Mouse (Mus musculus) liver, embryonic 14.5 days (tissue): ENCODE results near the gene Zbtb43. TPM values are rescaled to one million over a fixed set of nuclear protein-coding genes. Genes with fewer than 3 reads are reported as not detected.

Experiments used
- ATAC-seq: fragments of 200-750 bp; cut with Nextera tagmentation; 2 replicates; pipeline ENCODE4 v1.8.0; 2017; ENCODE audit warnings: moderate number of reproducible peaks, mild to moderate bottlenecking, moderate library complexity; ENCODE audit not compliant: insufficient read depth
- DNase-seq, 3 experiments: peaks; one replicate each; pipeline ENCODE4 v3.0.0-alpha.2; 2012 to 2013; ENCODE audit warnings: low read depth in 3 of 3, low spot score in 3 of 3
- H3K27ac ChIP-seq: fragments of 300-500 bp; sonication (generic); 2 replicates; pipeline ENCODE4 v1.5.1; 2014; ENCODE audit warnings: moderate library complexity, mild to moderate bottlenecking, control low read depth, inconsistent platforms
- H3K27me3 ChIP-seq: fragments of 300-500 bp; sonication (generic); 2 replicates; pipeline ENCODE4 v1.6.1; 2014; ENCODE audit warnings: mild to moderate bottlenecking, low read length, moderate library complexity; ENCODE audit not compliant: control insufficient read depth, insufficient read depth
- H3K36me3 ChIP-seq: fragments of 300-500 bp; sonication (generic); replicated peaks from 2 replicates; pipeline ENCODE4 v1.6.1; 2014; ENCODE audit warnings: low read depth; ENCODE audit not compliant: control insufficient read depth, insufficient read depth
- H3K4me1 ChIP-seq, 2 experiments: fragments of 200-500 bp in 1 of 2; fragments of 300-500 bp in 1 of 2; sonication (generic) in 1 of 2; replicated peaks; 2 replicates each; pipeline ENCODE4 v1.6.1; 2012 to 2014; ENCODE audit warnings: antibody characterized with exemption in 1 of 2, inconsistent platforms in 1 of 2, low read length in 1 of 2; ENCODE audit not compliant: control insufficient read depth in 2 of 2, insufficient read depth in 2 of 2
- H3K4me2 ChIP-seq: fragments of 300-500 bp; sonication (generic); 2 replicates; pipeline ENCODE4 v1.6.1; 2014; ENCODE audit warnings: low read depth, mild to moderate bottlenecking, control low read depth, moderate library complexity
- H3K4me3 ChIP-seq, 2 experiments: fragments of 200-500 bp in 1 of 2; fragments of 300-500 bp in 1 of 2; sonication (generic) in 1 of 2; 2 replicates each; pipeline ENCODE4 v1.5.1; 2012 to 2014; ENCODE audit warnings: low read depth in 2 of 2, low read length in 2 of 2, mild to moderate bottlenecking in 2 of 2, control low read depth in 1 of 2, inconsistent platforms in 1 of 2, moderate library complexity in 1 of 2; ENCODE audit not compliant: insufficient read depth in 1 of 2
- H3K9ac ChIP-seq: fragments of 300-500 bp; sonication (generic); replicated peaks from 2 replicates; pipeline ENCODE4 v1.6.1; 2014; ENCODE audit warnings: mild to moderate bottlenecking, control low read depth, moderate library complexity
- H3K9me3 ChIP-seq: fragments of 300-500 bp; sonication (generic); 2 replicates; pipeline ENCODE4 v1.6.1; 2016; ENCODE audit warnings: low read length, mixed read lengths; ENCODE audit not compliant: control insufficient read depth
- CTCF ChIP-seq: IDR thresholded peaks from 2 replicates; pipeline ENCODE4 v1.5.1; 2016; ENCODE audit warnings: antibody characterized with exemption, low read depth, control low read depth
- EP300 ChIP-seq: IDR thresholded peaks from 2 replicates; pipeline ENCODE4 v1.6.1; 2016; ENCODE audit warnings: antibody characterized with exemption, low read depth
- WGBS: fragments of 180-500 bp; shearing (Covaris S2); extraction: QIAGEN DNeasy Blood & Tissue Kit; methylation state at CpG from one replicate; pipeline ENCODE4 v1.1.7; 2014; ENCODE audit not compliant: insufficient replicate concordance; 5-methylcytosine and 5-hydroxymethylcytosine counted together
- polyA plus RNA-seq, 2 experiments: library from polyadenylated mRNA; depleted of rRNA in 1 of 2; stranded (reverse) in 1 of 2; unstranded in 1 of 2; fragments of >200 nt; fragmentation: Nextera tagmentation in 1 of 2; extraction: Ambion mirVana in 1 of 2; gene quantifications; 2 replicates each; pipeline versions ENCODE4 v1.2.1 to v1.2.3; 2012 to 2014

The Zbtb43 gene
- polyA plus RNA-seq, 2 experiments: 3.8 to 6.1 TPM

- TF ChIP-seq EP300: no peak
- TF ChIP-seq CTCF: no peak
- Histone ChIP-seq H3K4me1 (peaks cover 0 to 6% of the 10 kb centered on the region in 2 experiments; a peak in 2 of 4 replicates), H3K27ac (no peak overlapping the region), H3K36me3 (no peaks in the 10 kb centered on the region), H3K9ac (no peak overlapping the region), H3K9me3 (no peaks in the 10 kb centered on the region), H3K4me3 (no peak overlapping the region), H3K4me2 (no peak overlapping the region), H3K27me3 (no peaks in the 10 kb centered on the region; the same call in 1 of the 2 replicates)
- WGBS: 47% methylated on average over 2 of the region's 2 CpGs
- ATAC-seq: no peak
- no peak for DNase-seq
These were observed 30.0 kb downstream of the Zbtb43 start for GRCm38 (mm10) chr2:33438377-33438776.

- Histone ChIP-seq H3K4me3 (no peak overlapping the region), H3K27me3 (no peaks in the 10 kb centered on the region; the same call in 1 of the 2 replicates), H3K9ac (no peak overlapping the region), H3K36me3 (no peaks in the 10 kb centered on the region), H3K4me2 (no peak overlapping the region), H3K27ac (no peak overlapping the region), H3K9me3 (no peaks in the 10 kb centered on the region), H3K4me1 (peaks cover 0 to 6% of the 10 kb centered on the region in 2 experiments; a peak in 2 of 4 replicates)
- WGBS: 50% methylated on average over 11 of the region's 11 CpGs
- DNase-seq (no peak), ATAC-seq (no peak)
- no peak for TF ChIP-seq EP300
- TF ChIP-seq CTCF: no peak
These were observed 31.2 kb downstream of the Zbtb43 start for GRCm38 (mm10) chr2:33437184-33437583.

- 11% methylated on average over 16 of the region's 16 CpGs for WGBS
- H3K9ac ChIP-seq: no peak overlapping the region
- peak overlapping the region; percentile 34 for H3K4me2 ChIP-seq
- no peaks in the 10 kb centered on the region for H3K9me3 ChIP-seq
- DNase-seq: no peak
- H3K27me3 ChIP-seq: no peaks in the 10 kb centered on the region; the same call in 1 of the 2 replicates
- no peaks in the 10 kb centered on the region for H3K36me3 ChIP-seq
- TF ChIP-seq EP300: no peak
- no peak for ATAC-seq
- no peak overlapping the region for H3K4me3 ChIP-seq
- no peak overlapping the region for H3K27ac ChIP-seq
- peaks cover 0 to 6% of the 10 kb centered on the region in 2 experiments; a peak in 2 of 4 replicates for H3K4me1 ChIP-seq
These were observed 32.3 kb downstream of the Zbtb43 start for GRCm38 (mm10) chr2:33436035-33436580.

- H3K36me3 ChIP-seq: no peaks in the 10 kb centered on the region
- no peak overlapping the region for H3K4me2 ChIP-seq
- no peak for ATAC-seq
- WGBS: 57% methylated on average over 8 of the region's 8 CpGs
- no peak for DNase-seq
- peaks cover 0 to 6% of the 10 kb centered on the region in 2 experiments; a peak in 2 of 4 replicates for H3K4me1 ChIP-seq
- H3K9ac ChIP-seq: no peak overlapping the region
- no peaks in the 10 kb centered on the region for H3K9me3 ChIP-seq
- TF ChIP-seq CTCF: no peak
- H3K4me3 ChIP-seq: no peak overlapping the region
- H3K27ac ChIP-seq: no peak overlapping the region
- H3K27me3 ChIP-seq: no peaks in the 10 kb centered on the region; the same call in 1 of the 2 replicates
These were observed 33.2 kb downstream of the Zbtb43 start for GRCm38 (mm10) chr2:33435036-33435650.

GRCm38 (mm10) chr2:33432877-33433276 is 35.5 kb downstream of the Zbtb43 start:
- H3K4me3 ChIP-seq: no peak overlapping the region
- TF ChIP-seq EP300 (no peak), CTCF (peak; percentile 79)
- 55% methylated on average over 5 of the region's 5 CpGs for WGBS
- no peaks in the 10 kb centered on the region for H3K9me3 ChIP-seq
- ATAC-seq: no peak
- no peaks in the 10 kb centered on the region for H3K36me3 ChIP-seq
- H3K27me3 ChIP-seq: no peaks in the 10 kb centered on the region
- H3K4me2 ChIP-seq: no peak overlapping the region
- DNase-seq: peak; percentile 36 to 51 (median 46)
- H3K27ac ChIP-seq: no peak overlapping the region
- peaks cover 3 to 13% of the 10 kb centered on the region in 2 experiments for H3K4me1 ChIP-seq
- no peak overlapping the region for H3K9ac ChIP-seq
